16 mouse cellular contexts compared by ENCODE assay signal in genomic region chr3:68967404-68967803, GRCm38 (mm10). TPM values are rescaled to one million over a fixed set of nuclear protein-coding genes. Genes with fewer than 3 reads are reported as not detected.
A peak's percentile ranks its signal among the peaks of the same experiment; 100 is the strongest.
DNase-seq lines count a peak whose midpoint lies in the region; ATAC-seq and TF ChIP-seq lines count a peak whose summit lies in the region.
"Had no signal": no experiment of that assay in that cellular context is flagged by ENCODE, and none has a peak within 500 bp of the region (broad histone marks: within the 10 kb centered on the region; RNA-seq: fewer than 3 reads in every experiment).

No protein-coding gene starts in this region.

- no peak for TF ChIP-seq CTCF in MEL (IDR thresholded peaks at IDR 0.05 in 2 of 3, conservative IDR thresholded peaks at IDR 0.05 in 1 of 3; ENCODE audit: control insufficient read depth in 1 of 3, insufficient read depth in 1 of 3, low read depth in 2 of 3, low read length in 3 of 3, poor library complexity in 1 of 3, severe bottlenecking in 1 of 3)
- no peak for TF ChIP-seq CTCF in thymus, adult 2 months (IDR thresholded peaks at IDR 0.05; ENCODE audit: borderline replicate concordance, control insufficient read depth, extremely low read depth, insufficient read depth, low read length, poor library complexity)

- H3K4me1 ChIP-seq in MEL (ENCODE audit: control insufficient read depth in 1 of 2, insufficient read depth in 2 of 2, low read length in 2 of 2) = peaks cover 5 to 9% of the 10 kb centered on the region in 2 experiments; a peak in 3 of 4 replicates
- peaks cover 35% of the 10 kb centered on the region for H3K4me1 ChIP-seq in thymus, adult 2 months (replicated peaks; ENCODE audit: control insufficient read depth, insufficient read depth, low read length)
- H3K4me1 ChIP-seq in midbrain, embryonic 16.5 days (ENCODE audit: control insufficient read depth, insufficient read depth, low read length) = no peaks in the 10 kb centered on the region
- H3K4me1 ChIP-seq: forebrain, embryonic 15.5 days; limb, embryonic 12.5 days; midbrain, embryonic 12.5 days had no signal

- peaks cover 0 to 13% of the 10 kb centered on the region in 2 experiments; a peak in 2 of 4 replicates for H3K36me3 ChIP-seq in MEL (ENCODE audit: control insufficient read depth in 1 of 2, insufficient read depth in 2 of 2, low read length in 2 of 2)
- H3K36me3 ChIP-seq in thymus, adult 2 months (ENCODE audit: control insufficient read depth, insufficient read depth, low read length) = peaks cover 24% of the 10 kb centered on the region
- peaks cover 12% of the 10 kb centered on the region for H3K36me3 ChIP-seq in midbrain, embryonic 16.5 days (ENCODE audit: control insufficient read depth, insufficient read depth, low read length)

- H3K27me3 ChIP-seq in MEL (ENCODE audit: control insufficient read depth in 1 of 2, insufficient read depth in 2 of 2, low read length in 2 of 2) = no peaks in the 10 kb centered on the region
- no peaks in the 10 kb centered on the region for H3K27me3 ChIP-seq in thymus, adult 2 months (ENCODE audit: control insufficient read depth, insufficient read depth, low read length)
- H3K27me3 ChIP-seq in midbrain, embryonic 16.5 days (ENCODE audit: control insufficient read depth, insufficient read depth, low read depth, low read length) = no peaks in the 10 kb centered on the region
- H3K27me3 ChIP-seq: forebrain, embryonic 15.5 days; limb, embryonic 12.5 days; midbrain, embryonic 12.5 days had no signal

- H3K27ac ChIP-seq in MEL (ENCODE audit: control insufficient read depth, low read depth, low read length) = peak overlapping the region; percentile 71
- peak overlapping the region; percentile 75 for H3K27ac ChIP-seq in thymus, adult 2 months (ENCODE audit: control insufficient read depth, insufficient read depth, low read length)
- no peak overlapping the region for H3K27ac ChIP-seq in midbrain, embryonic 16.5 days (ENCODE audit: low read length)
- H3K27ac ChIP-seq: forebrain, embryonic 15.5 days; limb, embryonic 12.5 days; midbrain, embryonic 12.5 days had no signal

- H3K4me3 ChIP-seq in MEL (ENCODE audit: control insufficient read depth in 1 of 2, insufficient read depth in 1 of 2, low read depth in 2 of 2, low read length in 2 of 2) = peak overlapping the region in 1 of 2 experiments; percentile 28; a peak in 2 of 4 replicates
- no peak overlapping the region for H3K4me3 ChIP-seq in thymus, adult 2 months (ENCODE audit: control insufficient read depth, insufficient read depth, low read length)
- no peak overlapping the region for H3K4me3 ChIP-seq in midbrain, embryonic 16.5 days (ENCODE audit: low read depth, low read length)
- H3K4me3 ChIP-seq: forebrain, embryonic 15.5 days; limb, embryonic 12.5 days; midbrain, embryonic 12.5 days had no signal

- no peaks in the 10 kb centered on the region for H3K9me3 ChIP-seq in MEL (replicated peaks; ENCODE audit: insufficient read depth, low read length)
- H3K9me3 ChIP-seq in midbrain, embryonic 16.5 days (replicated peaks; ENCODE audit: control insufficient read depth, low read length, poor library complexity, severe bottlenecking) = no peaks in the 10 kb centered on the region; the same call in 1 of the 2 replicates
- H3K9me3 ChIP-seq: forebrain, embryonic 15.5 days had no signal

- ATAC-seq in CD4-positive, CD25-positive, alpha-beta regulatory T cell, adult 4 months = peak; percentile 67
- ATAC-seq in midbrain, embryonic 16.5 days = no peak
- ATAC-seq: forebrain, embryonic 15.5 days; liver, postnatal 0 days had no signal

- no peak for TF ChIP-seq RAD21 in MEL (IDR thresholded peaks at IDR 0.05; ENCODE audit: low read depth, low read length)

- TF ChIP-seq POLR2A in MEL (IDR thresholded peaks at IDR 0.05; ENCODE audit: control insufficient read depth in 1 of 2, insufficient read depth in 1 of 2, low read depth in 1 of 2, low read length in 2 of 2, poor library complexity in 1 of 2) = no peak
- no peak for TF ChIP-seq POLR2A in thymus, adult 2 months (IDR thresholded peaks at IDR 0.05; ENCODE audit: control insufficient read depth, extremely low read depth, insufficient read depth, low read length, poor library complexity)

- peak in 1 of 2 experiments; percentile 57; a peak in 2 of 4 replicates for TF ChIP-seq EP300 in MEL (IDR thresholded peaks at IDR 0.05; ENCODE audit: low read depth in 1 of 2, low read length in 2 of 2)

- 5% methylated on average over 6 of the region's 6 CpGs for WGBS in thymus, adult 2 months
- 89% methylated on average over 6 of the region's 6 CpGs for WGBS in midbrain, embryonic 16.5 days

- no peaks in the 10 kb centered on the region for H3K79me2 ChIP-seq in MEL (ENCODE audit: control insufficient read depth, insufficient read depth, low read length, poor library complexity)

- no peak overlapping the region for H3K4me2 ChIP-seq in midbrain, embryonic 16.5 days (ENCODE audit: low read length)
- H3K4me2 ChIP-seq: forebrain, embryonic 15.5 days; limb, embryonic 12.5 days; midbrain, embryonic 12.5 days had no signal

- H3K9ac ChIP-seq in MEL (ENCODE audit: control insufficient read depth, low read depth, low read length, poor library complexity, severe bottlenecking) = no peak overlapping the region
- H3K9ac ChIP-seq in midbrain, embryonic 16.5 days (ENCODE audit: low read depth, low read length) = no peak overlapping the region
- H3K9ac ChIP-seq: forebrain, embryonic 15.5 days; limb, embryonic 12.5 days; liver, postnatal 0 days; midbrain, embryonic 12.5 days had no signal

- peak; percentile 70 for DNase-seq in MEL (ENCODE audit: low read depth, low spot score)
- DNase-seq in lung, postnatal 10 days = peak; percentile 18
- peak; percentile 56 for DNase-seq in thymus, adult 2 months
- DNase-seq in frontal cortex, postnatal 14 days (ENCODE audit: low spot score in 2 of 2) = no peak
- no peak for DNase-seq in kidney, adult 11 months
- DNase-seq: adrenal gland, postnatal 36 days; cerebellum, adult 11 months; embryo, embryonic 11 days; kidney, adult 18-20 months; kidney, postnatal 36 days; liver, postnatal 0 days had no signal

TF ChIP-seq in MEL, 35 proteins besides CTCF, POLR2A, EP300 and RAD21:
- TF ChIP-seq BHLHE40 (IDR thresholded peaks at IDR 0.05; ENCODE audit: borderline replicate concordance, low read depth, low read length) (peak; percentile 93), SIN3A (IDR thresholded peaks at IDR 0.05; ENCODE audit: low read length) (peak; percentile 60; the same call in 1 of the 2 replicates), ZMIZ1 (IDR thresholded peaks at IDR 0.05; ENCODE audit: low read depth, low read length) (no peak), SMC3 (IDR thresholded peaks at IDR 0.05; ENCODE audit: low read depth, low read length) (0 out of 2 replicates have a peak, but pooled peaks have one; percentile 8), USF1 (IDR thresholded peaks at IDR 0.05; ENCODE audit: low read depth, low read length) (peak; percentile 82), TAL1 (IDR thresholded peaks at IDR 0.05; ENCODE audit: low read length) (no peak), ETS1 (IDR thresholded peaks at IDR 0.05; ENCODE audit: low read depth, low read length) (peak; percentile 83), MAX (IDR thresholded peaks at IDR 0.05; ENCODE audit: low read length) (peak; percentile 41; the same call in 1 of the 2 replicates), NRF1 (IDR thresholded peaks at IDR 0.05; ENCODE audit: insufficient read depth, low read depth, low read length, poor library complexity, severe bottlenecking) (no peak), RCOR1 (IDR thresholded peaks at IDR 0.05; ENCODE audit: low read depth, low read length) (peak; percentile 86), ELF1 (IDR thresholded peaks at IDR 0.05; ENCODE audit: low read depth, low read length) (no peak), MAZ (IDR thresholded peaks at IDR 0.05; ENCODE audit: low read depth, low read length) (no peak), MXI1 (IDR thresholded peaks at IDR 0.05; ENCODE audit: low read depth, low read length) (peak; percentile 46; the same call in 1 of the 2 replicates), MYB (IDR thresholded peaks at IDR 0.05; ENCODE audit: low read depth, low read length) (no peak), GATA1 (IDR thresholded peaks at IDR 0.05; ENCODE audit: low read depth, low read length) (peak; percentile 83), HCFC1 (IDR thresholded peaks at IDR 0.05; ENCODE audit: low read depth, low read length) (0 out of 2 replicates have a peak, but pooled peaks have one; percentile 12), TCF12 (IDR thresholded peaks at IDR 0.05; ENCODE audit: low read depth, low read length) (peak; percentile 56)
TF ChIP-seq in MEL: peak in this region for 11.

RNA-seq across cellular contexts. Expression of gene Ift80, which starts 37.0 kb away (rescaled TPM):
- polyA plus RNA-seq in CD4-positive, CD25-positive, alpha-beta regulatory T cell, adult 4 months (2017; shearing (Covaris generic)) = 100 to 1,000 TPM; 165 to 175 TPM
- 4.6 and 6.3 TPM in 2 replicates for total RNA-seq in MEL (2012; rRNA removed)
- 1 to 10 TPM in 1 of 2 experiments, not detected in 1; 8.4 TPM for polyA plus RNA-seq in MEL (2012; ENCODE audit: insufficient read depth in 1 of 2, insufficient read length in 2 of 2, low read depth in 1 of 2, low replicate concordance in 2 of 2, missing spikeins in 1 of 2)
- polyA plus RNA-seq in thymus, adult 2 months (2012; rRNA removed) = 20.8 and 21.3 TPM in 2 replicates
- polyA plus RNA-seq in midbrain, embryonic 16.5 days (2015; fragmentation: Nextera tagmentation; extraction: Ambion mirVana) = 7.2 and 8.6 TPM in 2 replicates

RNA-seq across cellular contexts. Expression of gene Smc4, which starts 37.1 kb away (rescaled TPM):
- polyA plus RNA-seq in CD4-positive, CD25-positive, alpha-beta regulatory T cell, adult 4 months (2017; shearing (Covaris generic)) = 100 to 1,000 TPM; 450 to 528 TPM
- total RNA-seq in MEL (2012; rRNA removed) = 75.9 and 86.7 TPM in 2 replicates
- 1,000 to 10,000 TPM in 1 of 2 experiments, 10 to 100 TPM in 1; 88.7 to 1,112 TPM for polyA plus RNA-seq in MEL (2012; ENCODE audit: insufficient read depth in 1 of 2, insufficient read length in 2 of 2, low read depth in 1 of 2, low replicate concordance in 2 of 2, missing spikeins in 1 of 2)
- polyA plus RNA-seq in thymus, adult 2 months (2012; rRNA removed) = 40.6 and 69.2 TPM in 2 replicates
- 23.4 and 30.3 TPM in 2 replicates for polyA plus RNA-seq in midbrain, embryonic 16.5 days (2015; fragmentation: Nextera tagmentation; extraction: Ambion mirVana)

Comparison
In these comparisons a context has a peak if more than half of its experiments do, and no peak if none do; other contexts are left out.
1. DNase-seq: peak in MEL (single experiment), lung, postnatal 10 days (single experiment) and thymus, adult 2 months (single experiment); none in frontal cortex, postnatal 14 days (0 of 2) and kidney, adult 11 months (single experiment).